Mouse (Mus musculus): Measurements from ENCODE around the gene Sphk2. TPM values are rescaled to one million over a fixed set of nuclear protein-coding genes. Genes with fewer than 3 reads are reported as not detected.

Gene Sphk2
- 10 to 100 TPM; 11.8 to 13.8 TPM for total RNA-seq (2021)
- long read RNA-seq, experiment 1, transcript Sphk2-201 (6 exons, 2,968 nt), result minor isoform, 7 of 28 reads
- long read RNA-seq, experiment 1, transcript Sphk2-202 (7 exons, 3,548 nt), result major isoform, 10 of 28 reads
- long read RNA-seq, experiment 1, partial matches to known transcripts, result 6 of 28 reads
- long read RNA-seq, experiment 1, other reads (novel, unspliced or antisense), result 5 of 28 reads
- long read RNA-seq, experiment 2, transcript Sphk2-202 (7 exons, 3,548 nt), result major isoform, 15 of 30 reads
- long read RNA-seq, experiment 2, transcript Sphk2-201 (6 exons, 2,968 nt), result minor isoform, 6 of 30 reads
- long read RNA-seq, experiment 2, partial matches to known transcripts, result 9 of 30 reads
- long read RNA-seq, experiment 2, other reads (novel, unspliced or antisense), result 0 of 30 reads

DNA sequence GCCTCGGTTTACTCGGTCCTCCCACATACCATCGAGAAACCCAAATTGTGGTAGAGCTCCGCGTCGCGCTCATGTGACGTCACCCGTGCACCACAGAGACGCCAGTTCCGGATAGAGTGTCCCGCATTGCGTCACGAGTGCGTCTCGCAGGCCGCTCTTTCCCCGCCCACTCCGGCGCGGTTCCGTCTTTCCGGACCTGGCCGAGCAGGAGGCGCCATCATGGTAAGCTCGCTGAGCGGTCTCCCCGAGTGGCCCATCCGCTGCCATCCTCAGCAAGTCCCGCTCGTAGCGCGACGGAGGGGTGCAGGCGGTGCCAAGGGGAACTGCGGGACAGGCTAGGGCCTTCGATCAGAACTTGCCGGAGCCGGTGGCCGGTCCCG is at the start of gene Sphk2:
Gene Sphk2 (minus strand): TSS at position 85 of the 380 bp plus-strand sequence.
- peak; percentile 98 for DNase-seq

DNA sequence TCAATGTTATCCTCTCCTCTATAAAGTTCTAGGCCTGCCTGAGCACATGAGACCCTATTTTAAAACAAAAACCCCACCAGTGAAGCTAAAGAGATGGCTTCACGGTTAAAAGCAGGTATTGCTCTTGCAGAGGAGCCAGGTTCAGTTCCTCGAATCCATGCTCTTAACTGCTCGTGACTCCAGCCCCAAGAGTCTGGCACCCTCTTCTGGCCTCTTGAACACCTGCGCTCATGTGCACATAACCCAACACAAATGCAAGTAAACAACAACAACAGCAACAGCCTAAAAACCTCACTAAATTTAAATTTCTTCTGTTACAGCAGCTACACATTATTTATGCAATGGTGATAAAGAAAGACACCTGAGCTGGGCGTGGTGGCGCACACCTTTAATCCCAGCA is 49.7 kb upstream of the Sphk2 start:
- DNase-seq, result no peak

DNA sequence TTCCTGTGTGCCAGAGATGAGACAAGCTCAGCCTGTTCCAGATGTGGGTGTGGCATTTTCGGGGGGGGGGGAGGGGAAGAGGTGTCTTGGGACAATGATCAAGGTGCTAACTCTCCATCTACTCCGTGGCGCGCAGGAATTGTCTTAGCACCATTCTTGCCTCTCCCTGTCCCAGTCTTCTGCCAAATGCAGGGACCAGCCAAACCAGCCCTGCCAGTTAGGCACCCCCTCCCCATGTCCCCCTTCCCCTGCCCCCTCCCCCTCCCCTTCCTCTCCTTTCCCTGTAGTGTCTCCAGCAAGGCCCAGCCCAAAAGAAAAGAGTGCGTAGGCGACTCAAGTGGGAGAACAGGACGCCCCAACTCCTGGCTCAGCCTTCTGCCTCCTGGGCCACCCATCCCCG is 49.0 kb upstream of the Sphk2 start:
- no peak for DNase-seq

DNA sequence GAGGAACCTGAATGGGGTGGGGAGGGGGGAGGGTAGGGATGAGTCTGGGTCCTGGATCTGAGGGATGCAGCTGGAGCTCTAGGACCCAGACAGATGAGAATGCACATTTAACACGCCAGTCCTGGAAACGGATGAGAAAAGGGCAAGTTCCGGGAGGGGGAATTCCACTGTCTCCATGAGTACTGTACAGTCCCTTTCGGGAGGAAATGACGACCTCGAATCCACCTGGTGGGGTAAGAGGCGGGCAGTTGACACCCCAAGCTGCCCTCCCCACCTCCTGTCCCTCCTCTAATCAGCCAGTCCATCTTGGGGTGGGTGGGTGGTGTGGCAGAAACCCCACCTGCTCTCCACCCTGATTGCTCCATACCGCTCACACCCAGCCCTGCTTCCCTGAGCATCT is 48.2 kb upstream of the Sphk2 start:
- DNase-seq, result no peak

DNA sequence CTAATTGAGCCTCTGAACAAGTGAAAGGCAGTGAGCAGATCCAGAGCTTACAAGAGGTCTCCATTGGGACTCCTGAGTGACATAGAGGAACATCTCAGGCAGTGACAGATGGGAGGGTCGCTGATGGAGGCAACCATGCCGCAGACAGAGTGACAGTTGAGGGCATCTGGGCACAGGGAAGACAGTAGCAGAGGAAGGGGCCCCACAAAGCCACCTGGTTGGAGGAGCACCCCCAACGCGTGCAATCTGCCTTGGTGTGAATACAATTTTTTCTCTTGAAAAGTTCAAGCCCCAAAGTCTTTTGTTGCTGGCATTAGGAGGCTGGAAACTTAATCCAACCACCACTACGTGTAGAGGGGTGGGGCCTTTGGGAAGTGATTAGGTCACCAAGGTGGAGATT is 42.3 kb upstream of the Sphk2 start:
- DNase-seq, result no peak

DNA sequence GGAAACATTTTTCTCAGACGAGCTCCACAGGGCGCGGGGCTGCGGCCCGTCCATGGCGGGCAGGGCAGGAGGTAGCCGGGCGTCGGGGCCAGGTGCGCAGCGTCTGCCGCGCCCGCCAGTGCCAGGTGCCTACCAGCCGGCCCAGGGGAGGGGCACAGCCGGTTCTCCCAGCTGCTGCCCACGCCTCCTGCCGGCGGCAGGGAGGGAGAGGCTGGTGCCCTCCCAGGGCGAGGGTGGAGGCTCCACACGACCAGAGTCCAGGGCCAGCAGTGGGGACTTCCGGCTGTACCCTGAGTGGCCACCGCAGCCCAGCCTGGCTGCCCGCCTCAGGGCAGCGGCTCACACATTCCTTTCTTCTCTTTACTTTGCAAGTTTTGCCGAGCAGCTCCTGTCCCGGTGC is 41.6 kb upstream of the Sphk2 start:
- no peak for DNase-seq

DNA sequence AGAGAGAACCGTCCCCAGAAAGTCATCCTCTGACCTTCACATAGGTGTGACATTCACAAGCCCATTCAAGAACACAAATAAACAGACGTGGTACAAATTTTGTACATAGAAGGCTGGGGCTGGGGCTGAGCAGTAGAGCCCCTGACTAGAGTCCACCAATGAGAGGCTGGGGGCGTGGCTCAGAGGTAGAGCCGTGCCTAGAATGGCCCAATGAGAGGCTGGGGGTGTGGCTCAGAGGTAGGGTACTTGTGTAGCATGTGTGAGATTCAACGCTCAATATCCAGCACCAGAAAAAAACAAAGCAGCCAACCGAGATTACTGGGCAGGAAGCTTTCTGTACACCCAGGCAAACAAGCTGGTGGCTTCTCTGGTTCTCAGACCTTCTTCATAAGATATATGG is 37.9 kb upstream of the Sphk2 start:
- no peak for DNase-seq

DNA sequence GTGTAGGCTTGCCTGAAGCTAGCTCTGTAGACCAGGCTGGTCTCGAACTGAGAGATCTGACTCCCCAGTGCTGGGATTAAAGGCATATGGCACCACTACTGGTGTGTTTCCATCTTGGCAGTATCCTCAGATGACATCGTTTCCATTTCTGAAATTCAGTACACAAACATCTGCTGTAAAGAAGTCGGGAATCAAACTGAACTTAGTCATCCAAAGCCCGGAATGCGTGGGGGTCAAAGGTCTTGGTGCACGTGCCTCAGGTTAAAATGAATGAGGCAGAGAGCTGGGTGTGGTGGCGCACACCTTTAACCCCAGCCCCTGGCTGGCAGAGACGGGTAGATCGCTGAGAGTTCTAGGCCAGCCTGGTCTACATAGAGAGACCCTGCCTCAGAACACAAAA is 32.4 kb upstream of the Sphk2 start:
- no peak for DNase-seq

DNA sequence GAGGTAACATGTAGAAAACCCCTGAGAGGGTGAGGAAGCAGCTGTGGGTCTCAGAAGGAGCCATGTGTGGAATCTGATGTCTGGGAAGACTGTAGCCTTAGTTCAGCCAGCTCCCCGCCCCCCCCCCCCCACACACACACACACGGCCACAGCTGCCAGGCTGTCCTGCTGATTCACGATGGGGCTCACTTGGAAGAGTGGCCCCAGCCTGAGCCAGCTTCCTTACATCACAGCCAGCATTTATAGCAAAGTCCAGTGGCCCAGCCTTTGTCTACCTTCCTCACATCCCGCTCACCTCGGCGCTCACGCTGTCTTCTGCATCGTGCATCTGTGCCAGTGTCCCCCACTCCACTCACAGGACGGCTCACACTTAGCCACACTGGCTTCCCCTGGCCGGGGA is 31.6 kb upstream of the Sphk2 start:
- DNase-seq, result no peak

DNA sequence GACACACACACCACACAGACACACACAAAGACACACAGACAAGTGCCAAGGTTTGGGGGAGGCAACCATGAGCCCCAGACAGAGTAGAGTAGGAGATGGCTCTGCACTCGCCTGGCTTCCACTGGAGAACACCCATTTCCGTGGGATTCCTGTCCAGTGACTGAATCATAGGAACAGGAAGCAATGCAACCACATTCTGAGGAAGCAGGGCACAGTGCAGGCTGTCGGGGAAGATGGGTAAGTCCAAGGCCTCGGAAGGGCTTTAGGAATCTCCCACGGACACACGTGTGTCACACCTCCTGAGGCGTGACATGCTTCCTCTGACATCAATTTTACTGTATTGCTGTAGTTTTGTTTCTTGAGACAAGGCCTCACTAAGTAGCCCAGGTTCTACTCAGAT is 30.3 kb upstream of the Sphk2 start:
- no peak for DNase-seq

DNA sequence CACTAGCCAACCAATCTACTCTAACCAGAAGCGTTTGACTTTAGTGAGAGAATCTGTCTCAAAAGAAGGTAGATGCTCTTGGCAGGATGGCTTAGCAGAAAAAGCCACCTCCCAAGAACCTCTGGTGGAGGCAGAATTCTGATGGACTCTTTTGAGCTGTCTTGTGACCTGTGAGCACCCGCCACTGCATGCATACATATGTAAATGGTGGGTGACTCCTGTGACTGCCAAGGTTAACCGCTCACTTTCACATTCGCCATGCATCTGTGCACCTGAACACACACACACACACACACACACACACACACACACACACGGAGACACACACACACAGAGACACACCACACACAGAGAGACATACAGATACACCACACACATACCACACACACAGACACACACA is 29.6 kb upstream of the Sphk2 start:
- no peak for DNase-seq

DNA sequence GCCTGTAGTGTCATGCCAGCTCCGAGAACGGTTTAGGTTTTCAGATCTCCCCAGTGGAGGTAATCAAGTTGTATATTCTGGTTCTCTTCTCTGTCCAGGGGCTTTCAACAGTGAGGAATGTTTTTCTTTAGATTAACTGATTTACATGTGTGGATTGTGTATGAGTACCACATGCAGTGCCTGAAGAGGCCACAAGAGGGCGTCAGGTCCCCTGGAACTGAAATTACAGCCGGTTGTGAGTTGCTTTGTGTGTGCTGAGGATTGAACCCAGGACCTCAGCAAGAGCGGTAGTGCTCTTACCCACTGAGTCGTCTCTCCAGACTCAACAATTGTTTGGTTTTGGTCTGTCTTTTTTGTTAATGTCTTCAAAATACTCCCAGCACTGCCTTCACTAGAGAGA is 28.7 kb upstream of the Sphk2 start:
- no peak for DNase-seq

DNA sequence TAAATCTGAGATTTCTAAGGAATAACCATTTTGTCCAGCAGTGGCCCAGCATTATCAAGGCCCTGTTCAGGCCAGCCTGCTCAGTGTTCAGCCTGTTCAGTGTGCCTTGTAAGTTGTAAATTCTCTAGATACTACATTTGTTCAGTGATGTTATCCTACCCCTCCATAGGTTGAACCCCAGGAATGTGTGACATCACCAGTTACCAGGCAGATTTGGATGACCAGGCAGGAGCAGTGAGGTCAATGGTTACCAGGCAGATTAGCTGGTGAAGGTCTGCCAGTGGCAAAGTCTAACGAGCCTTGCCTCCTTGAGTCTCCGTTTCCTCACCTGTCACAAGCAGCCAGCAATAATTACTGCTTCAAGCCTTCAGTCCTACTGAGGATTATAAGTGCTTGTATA is 26.6 kb upstream of the Sphk2 start:
- DNase-seq, result peak; percentile 79

DNA sequence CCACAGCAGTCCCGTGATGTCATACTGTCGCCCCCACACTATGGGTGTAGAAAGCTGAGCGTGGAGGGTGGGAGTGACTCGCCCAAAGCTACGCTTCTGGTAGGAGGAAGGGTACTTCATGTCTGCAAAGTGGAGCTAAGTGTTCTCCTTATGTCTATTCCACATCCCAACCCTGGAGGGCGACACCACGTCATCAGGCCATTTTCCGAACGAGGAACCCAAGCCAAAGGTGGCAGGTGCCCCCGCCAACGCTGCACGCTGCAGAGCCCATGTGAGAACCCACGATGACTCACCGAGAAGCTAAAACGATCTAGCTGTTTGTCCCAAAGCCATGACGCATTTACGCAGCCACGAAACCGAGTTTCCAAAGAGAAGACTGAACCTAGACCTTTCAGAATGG is 24.5 kb upstream of the Sphk2 start:
- DNase-seq, result no peak

DNA sequence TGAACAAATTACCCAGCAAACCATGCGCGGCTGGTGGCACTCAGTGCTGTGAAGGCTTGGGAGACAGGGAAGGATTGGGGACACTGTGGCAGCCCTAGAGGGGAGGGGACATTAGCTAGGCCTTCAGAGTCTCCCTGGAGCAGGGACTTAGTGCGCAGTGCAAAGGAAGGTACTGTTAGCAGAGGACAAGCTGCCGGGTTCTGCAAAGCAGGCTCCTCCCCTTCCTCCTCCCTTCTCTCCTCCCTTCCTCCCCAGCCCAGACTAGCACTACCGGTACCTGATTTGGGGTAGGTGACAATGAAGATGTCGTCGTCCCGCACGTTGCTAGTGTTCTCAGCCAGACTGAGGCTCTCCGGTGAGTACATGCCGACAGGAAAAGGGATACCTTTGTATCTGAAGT is 24.0 kb upstream of the Sphk2 start:
- no peak for DNase-seq

DNA sequence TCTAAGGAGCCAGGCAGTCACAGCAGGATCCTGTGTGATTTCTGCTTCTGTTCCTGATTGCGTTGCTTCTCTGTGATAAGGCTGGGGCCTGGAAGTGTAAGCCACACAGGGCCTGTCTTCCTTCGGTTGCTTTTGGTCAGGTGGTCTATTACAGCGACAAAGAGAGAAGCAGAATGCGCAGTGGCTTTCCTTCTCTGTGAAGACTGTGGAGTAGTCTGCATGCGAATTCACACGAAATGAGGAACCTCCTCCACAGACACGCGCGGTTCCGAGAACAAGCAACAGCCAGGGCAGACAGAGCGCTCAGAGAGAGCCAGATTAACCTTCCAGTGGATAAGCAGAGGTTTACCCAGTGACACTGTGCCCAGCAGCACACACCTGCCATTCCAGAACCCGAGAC is 23.5 kb upstream of the Sphk2 start:
- no peak for DNase-seq

DNA sequence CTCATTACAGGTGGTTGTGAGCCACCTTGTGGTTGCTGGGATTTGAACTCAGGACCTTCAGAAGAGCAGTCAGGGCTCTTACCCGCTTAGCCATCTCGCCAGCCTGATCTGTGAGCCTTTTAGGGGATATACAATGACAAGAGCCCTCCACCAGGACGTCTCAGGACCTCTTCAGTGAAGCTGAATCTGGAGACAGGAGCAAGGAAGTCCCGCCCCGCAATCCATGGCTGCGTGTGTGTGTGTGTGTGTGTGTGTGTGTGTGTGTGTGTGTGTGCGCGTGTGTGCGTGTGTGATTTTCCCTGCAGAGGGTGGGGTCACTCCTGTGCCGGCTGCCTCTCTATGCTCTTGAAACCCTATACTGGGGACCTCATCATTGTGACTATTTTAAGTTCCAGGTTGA is 22.0 kb upstream of the Sphk2 start:
- DNase-seq, result no peak

DNA sequence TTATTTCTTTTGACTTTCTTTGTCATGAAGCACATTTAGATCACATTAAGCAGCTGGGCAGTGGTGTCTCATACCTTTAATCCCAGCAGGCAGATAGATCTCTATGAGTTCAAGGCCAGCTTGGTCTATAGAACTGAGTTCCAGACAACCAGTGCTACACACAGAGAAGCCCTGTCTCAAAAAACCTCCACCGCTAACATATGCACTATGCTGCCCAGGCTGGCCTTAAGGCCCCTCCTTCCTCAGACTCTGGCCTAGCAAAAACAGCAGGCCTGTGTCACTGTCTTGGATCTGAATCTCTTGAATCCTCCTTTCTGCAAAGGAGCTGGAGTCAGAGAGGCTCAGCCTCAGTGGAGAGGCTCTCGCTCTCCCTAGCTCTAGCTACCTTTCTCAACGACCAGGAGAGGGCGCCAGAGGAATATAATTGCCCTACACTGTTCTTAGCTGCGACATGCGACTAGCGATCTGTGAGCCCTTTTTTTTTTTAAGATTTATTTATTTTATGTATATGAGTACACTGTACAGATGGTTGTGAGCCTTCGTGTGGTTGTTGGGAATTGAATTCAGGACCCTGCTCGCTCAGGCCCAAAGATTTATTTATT is 21.5 kb upstream of the Sphk2 start:
- DNase-seq, result peak; percentile 79

DNA sequence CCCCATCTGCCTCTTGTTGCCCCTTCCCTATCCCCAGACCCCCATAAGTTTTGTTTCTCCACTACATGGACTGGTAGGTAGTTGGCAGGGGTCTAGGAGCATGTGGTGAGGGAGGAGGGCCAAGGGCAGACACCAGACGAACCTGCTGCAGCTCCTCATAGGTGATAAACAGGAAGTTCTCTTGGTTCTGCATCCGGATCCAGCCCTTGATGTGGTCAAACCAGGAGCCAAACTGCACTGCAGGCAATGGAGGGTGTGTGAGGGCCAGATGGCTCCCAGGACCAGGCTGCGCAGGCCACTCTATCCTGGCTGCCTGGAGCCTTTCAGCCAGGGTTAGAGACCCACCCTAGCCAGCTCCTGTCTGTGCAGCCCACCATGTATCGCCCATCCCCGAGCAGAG is 15.7 kb upstream of the Sphk2 start:
- no peak for DNase-seq

DNA sequence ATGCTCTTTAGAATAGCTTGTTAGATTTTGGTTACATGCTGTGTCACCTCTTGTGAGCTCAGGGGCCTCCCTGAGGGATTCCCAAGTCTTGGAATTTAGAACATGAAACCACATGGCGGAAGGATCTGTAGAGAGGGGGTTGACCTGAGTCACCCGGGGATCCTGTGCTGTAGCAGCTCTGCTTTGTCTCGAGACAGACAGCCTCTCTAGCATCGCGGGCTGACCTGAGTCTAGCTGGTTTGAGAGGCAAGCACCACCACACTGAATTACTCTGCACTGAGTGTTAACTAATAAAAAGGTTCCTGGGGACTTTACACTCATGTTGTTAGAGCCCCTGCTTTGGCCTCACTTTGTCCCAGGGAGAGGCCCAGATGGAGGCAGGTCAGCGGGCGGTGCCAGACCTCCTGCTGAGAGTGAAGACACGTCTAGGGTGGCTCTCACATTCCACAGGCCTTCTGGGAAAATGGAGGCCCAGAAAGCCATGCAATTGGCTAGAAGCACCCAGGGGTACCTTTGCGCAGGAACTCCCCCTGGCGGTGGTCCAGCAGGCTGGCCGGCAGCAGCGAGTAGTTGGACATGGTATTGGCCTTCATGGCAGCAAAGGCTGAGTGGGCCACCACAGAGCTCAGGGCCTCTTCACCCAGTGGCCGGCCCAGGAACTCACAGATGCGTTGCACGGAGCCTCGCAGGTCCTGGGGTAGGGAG is 13.1 kb upstream of the Sphk2 start:
- DNase-seq, result peak; percentile 42

DNA sequence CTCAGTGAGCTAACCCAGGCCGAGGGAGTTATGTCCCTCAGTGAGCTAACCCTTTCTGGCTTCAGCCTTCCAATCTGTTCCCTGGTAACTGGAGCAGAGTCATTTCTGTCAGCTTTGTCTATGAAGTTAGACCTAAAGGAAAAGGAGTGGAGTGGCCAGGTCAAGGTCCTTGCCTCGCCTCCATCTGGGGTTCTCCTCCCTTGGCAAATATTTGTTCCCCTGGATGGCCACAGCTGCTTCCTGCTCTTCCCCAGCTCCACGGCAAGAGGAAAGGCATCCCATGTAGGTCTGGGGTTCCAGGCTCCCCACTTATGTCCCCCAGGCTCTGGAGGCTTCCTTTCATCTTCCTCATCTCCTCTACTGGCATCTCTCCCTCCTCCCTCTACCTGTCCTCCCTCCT is 9.8 kb upstream of the Sphk2 start:
- DNase-seq, result no peak

DNA sequence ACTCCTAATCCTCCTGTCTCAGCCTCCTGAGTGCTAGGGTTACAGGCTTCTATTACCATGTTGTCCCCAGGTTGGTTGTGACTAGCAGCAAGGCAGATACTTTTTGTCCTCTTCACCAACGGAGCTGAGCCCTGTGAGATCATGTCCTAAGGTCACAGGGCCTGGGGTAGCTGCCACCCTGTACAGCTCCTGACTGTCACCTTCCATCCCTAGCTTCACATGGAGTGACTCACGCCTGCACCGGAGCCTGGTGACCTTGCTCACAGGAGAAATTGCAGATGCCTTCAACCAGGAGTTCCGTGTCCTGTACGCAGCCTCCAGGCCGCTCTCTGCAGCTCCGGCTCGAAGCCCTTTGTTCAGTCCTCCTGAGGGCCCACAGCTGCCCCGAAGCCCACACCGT is 8.6 kb upstream of the Sphk2 start:
- DNase-seq, result no peak

DNA sequence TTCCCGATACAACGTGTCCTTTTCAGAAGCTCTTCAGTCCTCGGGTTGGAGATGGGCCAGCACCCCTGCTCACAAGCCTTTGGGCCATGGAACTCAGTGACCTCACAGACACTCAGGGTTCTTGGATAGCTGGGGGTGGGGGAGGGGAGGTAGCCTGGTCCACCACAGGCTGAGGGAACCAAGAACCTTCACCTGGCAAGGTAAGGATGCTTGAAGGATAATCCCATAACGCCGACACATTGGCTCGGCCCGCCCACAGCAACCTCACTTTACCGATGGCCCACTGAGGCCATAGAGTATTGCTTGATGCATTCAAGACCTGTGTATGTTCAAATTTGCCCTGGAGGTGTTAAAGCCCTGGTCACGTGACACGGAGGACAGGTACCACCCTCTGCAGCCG is 7.9 kb upstream of the Sphk2 start, which contains the start of gene Spaca4:
Gene Spaca4 (minus strand): TSS at position 101 of the 400 bp plus-strand sequence.
- DNase-seq, result no peak

DNA sequence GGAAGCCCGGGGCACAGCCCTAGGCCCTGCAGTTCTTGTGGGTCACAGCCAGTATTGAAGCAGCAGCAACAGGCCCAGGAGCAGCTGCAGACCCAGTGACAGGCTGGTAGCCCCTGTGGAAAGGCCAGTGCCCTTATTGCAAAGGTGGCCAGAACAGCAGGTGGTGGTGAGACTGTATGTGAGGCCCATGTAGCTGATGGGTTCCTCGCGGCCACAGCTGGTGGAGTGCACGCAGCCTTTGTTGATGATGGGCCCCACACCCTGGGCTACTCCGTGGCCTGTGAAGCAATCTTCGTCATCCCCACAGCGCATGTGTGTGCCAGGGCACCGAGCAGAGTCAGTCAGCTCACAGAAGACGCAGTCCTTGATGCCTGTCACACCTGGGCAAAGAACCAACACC is 7.3 kb upstream of the Sphk2 start:
- DNase-seq, result no peak

Measured in gastrocnemius, postnatal 10 days (tissue).